Mouse (Mus musculus): Measurements from ENCODE around the gene Mmp25.
"Not testable (repeated sequence)": the region's sequence is repeated elsewhere in the genome, so short reads cannot be mapped to it uniquely, and the experiment has no call there.

Gene Mmp25

DNA sequence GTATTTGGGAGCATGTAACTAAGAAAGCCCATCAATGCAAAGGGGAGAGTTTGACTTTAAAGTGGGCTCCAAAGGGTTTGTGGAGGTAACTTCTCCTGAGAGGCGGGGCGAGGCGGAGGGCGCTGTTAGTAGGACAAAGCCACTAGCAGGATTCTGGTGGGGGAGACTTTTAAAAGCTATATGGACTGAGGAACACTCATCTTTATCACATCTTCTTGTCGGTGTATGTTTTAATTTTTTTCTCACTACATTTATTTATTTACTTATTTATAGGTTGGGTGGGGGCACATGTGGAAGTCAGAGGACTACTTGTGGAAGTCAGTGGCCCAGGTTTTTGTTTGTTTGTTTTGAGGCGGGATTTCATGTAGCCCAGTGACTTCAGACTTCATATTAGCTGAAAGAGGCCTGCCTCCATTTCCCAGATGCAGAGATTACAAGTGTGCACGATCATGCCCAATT lies 45.4 kb downstream of the Mmp25 start:
- DNase-seq, result no peak

DNA sequence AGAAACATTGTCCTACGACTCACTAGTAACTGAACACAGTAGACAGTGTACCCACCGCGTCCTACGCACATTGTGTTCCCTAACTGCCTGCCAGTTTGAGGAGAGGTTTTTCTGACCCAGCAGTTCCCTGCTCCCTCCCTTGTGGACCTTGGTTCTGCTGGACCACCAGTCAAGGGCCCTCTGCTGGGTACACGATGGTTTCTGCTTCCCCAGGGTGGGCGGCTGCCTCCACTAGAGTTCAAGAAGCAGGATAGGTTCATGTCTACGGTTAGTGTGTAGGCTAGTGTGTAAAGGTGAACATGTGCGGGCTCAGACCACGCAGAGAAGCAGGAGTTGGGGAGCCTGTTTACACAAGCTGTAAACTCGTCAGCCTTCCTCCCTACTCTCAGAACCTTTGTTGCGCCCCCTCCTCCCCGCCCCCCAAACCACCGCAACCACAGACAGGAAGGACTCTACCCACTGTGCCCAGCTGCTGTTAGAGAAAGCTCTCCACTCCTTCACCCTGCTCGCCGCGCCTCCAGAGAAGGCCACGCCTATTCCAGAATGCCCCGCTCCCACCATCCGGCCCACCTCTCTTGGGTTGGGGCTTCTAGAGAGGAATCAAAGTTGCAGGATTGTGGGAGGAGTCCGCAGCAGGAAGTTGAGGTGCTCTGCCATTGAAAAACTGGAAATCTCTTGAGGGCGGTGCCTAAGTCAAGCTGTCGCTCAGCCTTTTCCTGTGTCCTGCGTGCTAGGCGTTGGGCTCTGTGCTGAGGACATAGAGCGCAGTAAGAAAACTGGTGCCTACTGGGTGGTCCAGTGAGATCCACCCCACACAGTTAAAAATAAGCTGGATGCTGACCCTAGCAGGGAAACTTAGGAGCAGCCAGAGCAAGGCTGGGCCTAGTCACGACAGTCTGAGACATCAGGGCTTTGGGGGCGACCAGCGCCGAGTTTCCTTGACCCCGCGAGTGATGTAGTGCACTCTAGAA lies 46.2 kb downstream of the Mmp25 start, which contains the start of gene Zfp13:
TSS of gene Zfp13 (minus strand) at position 906 of the 971 bp plus-strand sequence.
- DNase-seq, result peak; percentile 93

GRCm38 (mm10) chr17:23595139-23595538 lies 49.9 kb downstream of the Mmp25 start:
- not testable (repeated sequence) for DNase-seq

DNA sequence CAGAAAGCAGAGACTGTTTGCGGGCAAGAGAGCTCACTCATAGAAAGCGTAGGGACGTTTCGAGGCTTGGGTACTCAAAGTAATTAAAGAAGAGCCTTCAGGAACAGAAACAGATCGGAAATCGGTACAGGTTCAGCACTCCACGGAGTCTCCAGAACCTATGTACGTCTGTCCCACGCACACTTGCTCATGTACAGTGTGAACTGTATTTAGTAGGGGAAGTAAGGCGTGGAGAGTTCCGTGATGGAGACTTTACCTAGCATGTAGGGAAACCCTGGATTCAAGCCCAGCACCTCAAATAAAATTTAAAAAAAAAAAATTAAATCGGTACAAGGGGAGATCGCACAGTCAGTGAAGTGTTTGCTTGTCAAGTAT lies 52.2 kb downstream of the Mmp25 start:
- no peak for DNase-seq

DNA sequence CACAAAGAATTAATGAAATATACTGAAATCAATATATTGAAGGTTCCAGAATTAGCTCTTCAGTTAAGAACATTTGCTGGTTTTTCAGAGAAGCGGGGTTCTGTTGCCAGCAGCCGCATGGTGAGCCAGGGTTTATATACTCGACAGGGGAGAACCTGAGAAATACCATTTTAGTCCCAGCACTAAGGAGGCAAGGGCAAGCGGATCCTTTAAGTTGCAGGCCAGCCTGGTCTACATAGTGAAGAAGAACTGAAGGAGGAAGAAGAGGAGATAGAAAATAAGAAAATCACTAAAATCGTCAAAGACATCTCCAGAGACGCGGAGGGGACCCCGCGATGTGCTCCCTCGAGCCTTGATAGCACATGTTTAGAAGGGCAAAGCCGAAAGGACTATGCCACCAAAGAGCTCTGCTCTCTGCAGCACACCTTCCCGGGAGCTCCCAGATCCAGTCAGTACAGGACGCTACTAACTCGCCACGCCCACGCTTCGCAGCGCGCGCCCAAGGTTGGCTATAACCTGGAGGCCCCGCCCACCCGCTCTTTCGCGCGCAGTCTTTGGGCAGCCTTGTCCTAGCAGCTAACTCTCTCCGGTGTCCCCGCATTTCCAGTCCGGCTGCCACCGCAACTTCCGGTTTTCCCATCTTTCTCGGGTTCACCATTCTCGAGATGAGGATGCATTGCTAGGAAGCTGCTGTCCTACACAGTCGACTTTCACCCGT lies 52.7 kb downstream of the Mmp25 start:
- DNase-seq, result peak; percentile 97

- no peak for DNase-seq
These were observed 57.8 kb downstream of the Mmp25 start for GRCm38 (mm10) chr17:23587253-23587652.

- DNase-seq, result peak; percentile 31
These were observed 59.2 kb downstream of the Mmp25 start for GRCm38 (mm10) chr17:23585721-23586491.

- DNase-seq, result no peak
These were observed 60.3 kb downstream of the Mmp25 start for GRCm38 (mm10) chr17:23584786-23585185.

All from kidney, adult 11 months (tissue).